Mouse (Mus musculus): Measurements from ENCODE around the gene Slc29a2.

GRCm38 (mm10) chr19:5067040-5067799 is 43.6 kb downstream of the Slc29a2 start:
- TF ChIP-seq CTCF (IDR thresholded peaks at IDR 0.05; ENCODE audit: insufficient read depth, low read length) (no peak), POLR2A (IDR thresholded peaks at IDR 0.05; ENCODE audit: borderline replicate concordance, extremely low read depth, low read depth, low read length) (no peak)
